Mouse (Mus musculus) forebrain, embryonic 14.5 days (tissue): ENCODE measurements around the gene Ghrhr. TPM values are rescaled to one million over a fixed set of nuclear protein-coding genes. Genes with fewer than 3 reads are reported as not detected.

Experiments
- ATAC-seq: fragments of 200-750 bp; cut with Nextera tagmentation; 2 replicates; pipeline ENCODE4 v1.8.0; 2017; ENCODE audit warnings: mild to moderate bottlenecking, moderate library complexity
- DNase-seq: peaks from one replicate; pipeline ENCODE4 v3.0.0-alpha.2; 2015; ENCODE audit warnings: low spot score
- H3K27ac ChIP-seq: fragments of 300-500 bp; sonication (generic); 2 replicates; pipeline ENCODE4 v1.5.1; 2014; ENCODE audit warnings: low read depth, mild to moderate bottlenecking, control low read depth, low read length, moderate library complexity
- H3K27me3 ChIP-seq: fragments of 300-500 bp; sonication (generic); replicated peaks from 2 replicates; pipeline ENCODE4 v1.6.1; 2014; ENCODE audit warnings: low read length, control low read depth, mixed read lengths; ENCODE audit not compliant: control insufficient read depth, insufficient read depth
- H3K36me3 ChIP-seq: fragments of 300-500 bp; sonication (generic); 2 replicates; pipeline ENCODE4 v1.6.1; 2014; ENCODE audit warnings: low read length, control low read depth; ENCODE audit not compliant: control insufficient read depth, insufficient read depth
- H3K4me1 ChIP-seq: fragments of 300-500 bp; sonication (generic); 2 replicates; pipeline ENCODE4 v1.6.1; 2014; ENCODE audit warnings: antibody characterized with exemption, low read length, control low read depth; ENCODE audit not compliant: control insufficient read depth, insufficient read depth
- H3K4me2 ChIP-seq: fragments of 300-500 bp; sonication (generic); 2 replicates; pipeline ENCODE4 v1.6.1; 2014; ENCODE audit warnings: mild to moderate bottlenecking, control low read depth, low read length
- H3K4me3 ChIP-seq: fragments of 300-500 bp; sonication (generic); 2 replicates; pipeline ENCODE4 v1.5.1; 2014; ENCODE audit warnings: low read depth, low read length, control low read depth
- H3K9ac ChIP-seq: fragments of 300-500 bp; sonication (generic); 2 replicates; pipeline ENCODE4 v1.6.1; 2014; ENCODE audit warnings: mild to moderate bottlenecking, low read length, control low read depth, moderate library complexity
- H3K9me3 ChIP-seq: fragments of 300-500 bp; sonication (generic); replicated peaks from 2 replicates; pipeline ENCODE4 v1.6.1; 2016; ENCODE audit warnings: low read length, control low read depth, mixed read lengths; ENCODE audit not compliant: control insufficient read depth
- WGBS: fragments of 180-500 bp; shearing (Covaris S2); extraction: QIAGEN DNeasy Blood & Tissue Kit; methylation state at CpG from one replicate; pipeline ENCODE4 v1.1.7; 2014; 5-methylcytosine and 5-hydroxymethylcytosine counted together
- polyA plus RNA-seq: library from polyadenylated mRNA; unstranded; fragments of >200 nt; fragmentation: Nextera tagmentation; extraction: Ambion mirVana; gene quantifications from 2 replicates; pipeline ENCODE4 v1.2.1, GENCODE M21; 2014

The Ghrhr gene
- polyA plus RNA-seq, 1 experiment from 2014 or later, result not detected

GRCm38 (mm10) chr6:55347711-55348571, 28.2 kb upstream of the Ghrhr start:
- ATAC-seq (no peak), DNase-seq (no peak)
- Histone ChIP-seq H3K9ac (no peak overlapping the region), H3K36me3 (no peaks in the 10 kb centered on the region), H3K9me3 (no peaks in the 10 kb centered on the region), H3K27me3 (no peaks in the 10 kb centered on the region), H3K4me3 (no peak overlapping the region), H3K4me1 (no peaks in the 10 kb centered on the region), H3K4me2 (no peak overlapping the region), H3K27ac (no peak overlapping the region)
- 86% methylated on average over 5 of the region's 5 CpGs for WGBS

- H3K27me3 ChIP-seq, result no peaks in the 10 kb centered on the region
- no peak for DNase-seq
- ATAC-seq, result no peak
- 84% methylated on average over 4 of the region's 4 CpGs for WGBS
- H3K27ac ChIP-seq, result no peak overlapping the region
- no peak overlapping the region for H3K9ac ChIP-seq
- no peak overlapping the region for H3K4me2 ChIP-seq
- no peaks in the 10 kb centered on the region for H3K9me3 ChIP-seq
- no peak overlapping the region for H3K4me3 ChIP-seq
- H3K4me1 ChIP-seq, result no peaks in the 10 kb centered on the region
- no peaks in the 10 kb centered on the region for H3K36me3 ChIP-seq
Observed at GRCm38 (mm10) chr6:55349231-55349630, 26.9 kb upstream of the Ghrhr start.

DNA sequence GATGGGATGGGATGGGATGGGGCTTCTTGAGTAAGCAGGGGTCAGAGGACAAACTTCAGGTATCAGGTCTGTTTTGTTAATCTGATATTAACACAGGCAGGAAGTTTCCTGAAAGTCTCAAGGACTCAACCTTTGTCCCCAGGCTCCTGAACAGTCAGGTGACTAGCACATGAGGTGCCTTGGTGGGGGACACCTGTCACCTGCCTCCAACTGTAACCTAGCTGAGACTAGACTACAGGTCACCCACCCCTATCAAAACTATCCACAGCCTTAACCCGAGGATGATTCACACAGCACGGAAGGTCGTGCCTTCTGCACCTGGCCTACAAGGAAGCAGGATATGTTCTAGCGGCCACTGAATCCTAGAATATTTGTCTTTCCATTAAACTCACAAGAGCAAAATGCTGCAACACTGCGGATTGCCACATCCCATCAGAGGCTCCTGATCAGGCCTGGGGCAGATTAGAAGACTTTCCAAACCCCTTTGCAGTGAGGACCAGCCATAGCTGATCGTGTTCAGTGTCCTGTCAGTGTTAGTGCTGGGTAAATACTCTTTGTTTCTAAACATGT, 25.6 kb upstream of the Ghrhr start:
- no peak overlapping the region for H3K4me2 ChIP-seq
- H3K27me3 ChIP-seq, result no peaks in the 10 kb centered on the region
- ATAC-seq (no peak), DNase-seq (no peak)
- WGBS, result 95% methylated on average over 6 of the region's 6 CpGs
- H3K4me3 ChIP-seq, result no peak overlapping the region
- no peaks in the 10 kb centered on the region for H3K4me1 ChIP-seq
- H3K9ac ChIP-seq, result no peak overlapping the region
- H3K36me3 ChIP-seq, result no peaks in the 10 kb centered on the region
- no peaks in the 10 kb centered on the region for H3K9me3 ChIP-seq
- no peak overlapping the region for H3K27ac ChIP-seq

DNA sequence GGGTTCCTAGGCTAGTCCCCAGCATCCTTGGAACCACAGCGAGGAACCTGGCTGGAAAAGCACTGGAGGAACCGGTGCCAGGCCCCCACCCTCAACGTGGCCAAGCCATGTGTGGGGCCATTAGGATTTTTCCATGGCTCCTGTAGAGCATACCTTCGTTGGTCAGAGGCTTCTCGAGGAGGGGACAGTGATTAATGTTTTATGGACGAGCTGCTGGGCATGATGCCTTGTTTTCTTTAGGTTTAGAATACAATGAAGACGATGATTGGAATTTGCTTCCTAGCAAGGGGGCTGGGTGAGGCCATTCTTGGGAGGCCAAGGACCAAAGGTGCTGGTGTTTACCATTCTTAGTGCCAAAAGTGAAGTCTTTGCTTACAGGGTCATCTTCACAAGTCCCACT, 24.4 kb upstream of the Ghrhr start:
- Histone ChIP-seq H3K9me3 (no peaks in the 10 kb centered on the region), H3K27ac (no peak overlapping the region), H3K27me3 (no peaks in the 10 kb centered on the region), H3K36me3 (no peaks in the 10 kb centered on the region), H3K4me2 (no peak overlapping the region), H3K4me3 (no peak overlapping the region), H3K9ac (no peak overlapping the region), H3K4me1 (no peaks in the 10 kb centered on the region)
- 81% methylated on average over 7 of the region's 7 CpGs for whole genome bisulfite sequencing
- DNase-seq (no peak), ATAC-seq (no peak)

- no peak overlapping the region for H3K4me2 ChIP-seq
Observed at GRCm38 (mm10) chr6:55353711-55354445, 22.2 kb upstream of the Ghrhr start.

GRCm38 (mm10) chr6:55354456-55355117, 21.5 kb upstream of the Ghrhr start:
- 67% methylated on average over 4 of the region's 4 CpGs for WGBS
- Histone ChIP-seq H3K4me1 (peaks cover 4% of the 10 kb centered on the region; the same call in 1 of the 2 replicates), H3K9me3 (no peaks in the 10 kb centered on the region), H3K36me3 (no peaks in the 10 kb centered on the region), H3K4me3 (no peak overlapping the region), H3K4me2 (no peak overlapping the region), H3K27ac (no peak overlapping the region), H3K9ac (no peak overlapping the region), H3K27me3 (no peaks in the 10 kb centered on the region)
- no peak for ATAC-seq
- no peak for DNase-seq

More at GRCm38 (mm10) chr6:55353711-55354445, 22.2 kb upstream of the Ghrhr start:
- WGBS, result 89% methylated on average over 12 of the region's 12 CpGs
- Histone ChIP-seq H3K9me3 (no peaks in the 10 kb centered on the region), H3K36me3 (no peaks in the 10 kb centered on the region), H3K27me3 (no peaks in the 10 kb centered on the region), H3K27ac (no peak overlapping the region), H3K4me3 (no peak overlapping the region), H3K4me1 (peaks cover 4% of the 10 kb centered on the region; the same call in 1 of the 2 replicates), H3K9ac (no peak overlapping the region)
- DNase-seq, result no peak
- ATAC-seq, result no peak

GRCm38 (mm10) chr6:55355575-55355974, 20.5 kb upstream of the Ghrhr start:
- Histone ChIP-seq H3K27ac (no peak overlapping the region), H3K9me3 (no peaks in the 10 kb centered on the region), H3K4me3 (no peak overlapping the region), H3K36me3 (no peaks in the 10 kb centered on the region), H3K4me1 (peaks cover 4% of the 10 kb centered on the region; the same call in 1 of the 2 replicates), H3K4me2 (no peak overlapping the region), H3K27me3 (no peaks in the 10 kb centered on the region), H3K9ac (no peak overlapping the region)
- 81% methylated on average over 7 of the region's 7 CpGs for WGBS
- ATAC-seq (no peak), DNase-seq (no peak)

- no peak for DNase-seq
- H3K9me3 ChIP-seq, result no peaks in the 10 kb centered on the region
- no peaks in the 10 kb centered on the region for H3K27me3 ChIP-seq
- no peak overlapping the region for H3K9ac ChIP-seq
- H3K4me1 ChIP-seq, result peaks cover 4% of the 10 kb centered on the region; the same call in 1 of the 2 replicates
- no peak overlapping the region for H3K4me2 ChIP-seq
- no peak overlapping the region for H3K27ac ChIP-seq
- no peak overlapping the region for H3K4me3 ChIP-seq
- no peak for ATAC-seq
- 78% methylated on average over 5 of the region's 5 CpGs for WGBS
- H3K36me3 ChIP-seq, result no peaks in the 10 kb centered on the region
Observed at GRCm38 (mm10) chr6:55356017-55356703, 19.9 kb upstream of the Ghrhr start.
